Mouse (Mus musculus) adipocyte (in vitro differentiated cells): ENCODE measurements around the gene Dars2.

Experiments used
- DNase-seq: peaks from one replicate; pipeline ENCODE4 v3.0.0-alpha.2; 2016; ENCODE audit warnings: low spot score

The Dars2 gene

GRCm38 (mm10) chr1:161070352-161071271, at the start of gene Dars2, which contains the start of gene Cenpl:
Gene Dars2, minus strand, starts transcription at chr1:161070658.
Gene Cenpl, plus strand, starts transcription at chr1:161070713.
- peak; percentile 99 for DNase-seq

DNA sequence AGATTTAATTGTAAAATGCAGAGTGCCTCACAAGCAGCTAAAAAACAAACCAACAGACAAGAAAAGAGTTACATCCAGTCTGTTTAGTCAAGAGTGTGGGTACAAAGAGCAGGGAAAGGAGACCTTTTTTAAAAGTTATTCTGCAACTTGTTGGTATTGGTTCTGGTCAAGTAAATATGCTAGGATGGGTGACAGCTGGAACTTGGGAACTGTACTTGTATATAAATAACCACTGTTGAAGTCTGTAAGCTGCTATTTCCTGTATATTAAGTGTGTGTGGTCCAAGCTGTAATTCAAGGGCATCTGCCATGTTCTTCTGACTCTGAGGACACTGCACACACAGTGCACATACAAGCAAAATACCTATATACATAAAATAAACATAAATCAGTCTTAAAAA, 44.1 kb upstream of the Dars2 start:
- DNase-seq: no peak

DNA sequence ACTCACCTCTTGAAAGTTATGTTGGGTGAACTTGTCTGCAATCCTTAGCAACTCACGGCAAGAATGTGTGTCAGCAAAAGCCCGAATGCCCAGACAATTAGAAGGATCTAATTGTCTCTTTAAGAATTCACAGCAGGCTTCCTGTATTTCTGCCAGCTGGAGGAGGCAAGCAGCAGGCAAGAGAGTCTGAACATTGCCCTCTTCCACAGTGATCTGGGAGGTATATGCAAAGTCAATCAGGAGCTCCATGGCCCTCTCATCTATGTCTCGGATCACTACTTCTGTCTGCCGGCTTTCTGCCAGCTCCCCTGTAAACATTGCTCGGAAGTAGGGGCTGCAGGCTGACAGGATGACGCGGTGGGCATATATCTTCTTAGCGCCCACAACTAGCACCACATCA, 38.8 kb upstream of the Dars2 start:
- no peak for DNase-seq

- no peak for DNase-seq
These were observed 33.4 kb upstream of the Dars2 start for GRCm38 (mm10) chr1:161103842-161104241.

GRCm38 (mm10) chr1:161099721-161100405, 29.4 kb upstream of the Dars2 start:
- no peak for DNase-seq

GRCm38 (mm10) chr1:161077243-161077642, 6.8 kb upstream of the Dars2 start:
- DNase-seq: no peak

GRCm38 (mm10) chr1:161076238-161076637, 5.8 kb upstream of the Dars2 start:
- DNase-seq: no peak

DNA sequence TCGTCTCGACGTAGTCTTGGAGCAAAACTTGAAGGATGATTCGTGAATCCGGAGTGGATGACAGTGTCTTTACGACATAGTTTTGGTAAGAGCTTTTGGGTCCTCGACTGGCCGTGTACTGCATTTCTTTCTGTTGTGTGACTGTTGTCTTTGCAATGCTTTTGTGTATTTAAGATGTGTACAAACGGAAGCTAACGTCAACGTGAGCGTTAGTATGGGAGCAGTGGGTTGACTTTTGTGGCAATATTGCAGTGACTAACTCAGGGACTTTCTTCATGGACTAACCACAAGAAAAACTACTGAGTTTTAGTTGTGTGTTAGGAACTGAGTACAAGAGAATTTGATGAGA, 788 bp upstream of the Dars2 start:
- DNase-seq: no peak

DNA sequence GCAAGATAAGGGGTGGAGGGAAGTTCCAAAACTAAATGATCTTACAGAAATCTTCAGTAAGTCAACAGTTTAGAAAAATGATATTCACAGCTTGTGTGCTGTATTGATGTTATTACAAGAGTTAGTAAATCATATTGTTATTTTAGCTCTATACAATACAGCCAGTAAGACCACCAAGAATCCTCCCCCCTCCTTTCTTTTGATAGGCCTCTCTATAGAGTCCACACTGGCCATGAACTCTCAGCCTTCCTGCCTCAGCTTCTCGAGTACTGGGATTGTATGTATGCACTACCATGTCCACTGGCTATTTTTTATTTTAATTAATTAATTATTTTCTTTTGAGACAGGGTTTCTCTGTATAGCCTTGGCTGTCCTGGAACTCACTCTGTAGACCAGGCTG, 7.1 kb downstream of the Dars2 start:
- no peak for DNase-seq

DNA sequence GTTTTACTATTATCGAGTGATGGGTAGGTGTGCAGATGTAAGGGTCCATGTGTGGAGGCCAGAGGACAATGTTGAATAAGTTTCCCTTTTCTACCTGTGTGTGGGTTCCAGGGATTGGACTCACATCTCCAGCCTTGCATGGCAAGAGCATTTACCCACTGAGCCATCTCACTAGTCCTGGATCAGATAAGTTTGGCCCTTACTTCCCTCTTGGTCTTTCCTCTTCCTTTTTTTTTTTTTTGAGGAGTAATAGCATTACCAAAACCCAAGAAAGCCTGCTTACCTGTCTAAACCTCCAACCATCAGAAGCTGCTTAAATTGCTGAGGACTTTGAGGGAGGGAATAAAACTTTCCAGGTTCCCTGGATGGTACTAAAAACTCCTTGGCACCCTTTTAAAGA, 13.3 kb downstream of the Dars2 start:
- DNase-seq: no peak

- no peak for DNase-seq
These were observed 23.5 kb downstream of the Dars2 start for GRCm38 (mm10) chr1:161046972-161047371.

DNA sequence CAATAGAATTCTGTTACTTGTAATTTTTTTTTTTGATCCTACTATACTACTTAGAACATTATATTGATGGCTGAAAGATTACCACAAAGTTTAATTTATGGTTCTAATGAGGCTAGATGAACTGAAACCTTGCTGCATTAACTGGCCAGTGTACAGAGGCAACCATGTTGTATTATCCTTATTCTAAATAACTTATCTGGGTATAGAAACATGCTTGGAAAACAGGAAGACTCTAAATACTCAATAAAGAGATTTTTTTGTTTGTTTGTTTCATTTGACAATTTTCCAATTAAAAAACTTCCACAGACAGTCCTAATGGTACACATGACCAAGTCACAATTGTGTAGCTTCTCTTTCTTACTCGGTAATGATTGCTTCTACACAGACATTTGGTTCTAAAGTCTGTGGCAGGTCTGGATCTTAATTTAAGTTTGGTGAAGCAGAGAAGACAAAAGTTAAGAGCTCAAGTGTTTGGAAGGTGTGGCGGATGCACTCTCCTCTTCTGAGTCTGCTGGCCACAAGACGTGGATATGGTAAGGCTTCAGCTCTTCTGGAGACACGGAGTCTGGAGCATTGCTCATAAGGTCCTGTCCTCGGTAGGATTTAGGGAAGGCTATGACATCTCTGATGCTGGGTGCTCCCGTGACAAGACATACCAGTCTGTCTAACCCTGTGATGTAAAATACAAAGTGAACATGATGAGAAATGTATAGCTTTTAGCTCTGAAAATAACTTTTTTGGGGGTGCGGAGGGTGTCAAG, 29.0 kb downstream of the Dars2 start:
- DNase-seq: no peak

DNA sequence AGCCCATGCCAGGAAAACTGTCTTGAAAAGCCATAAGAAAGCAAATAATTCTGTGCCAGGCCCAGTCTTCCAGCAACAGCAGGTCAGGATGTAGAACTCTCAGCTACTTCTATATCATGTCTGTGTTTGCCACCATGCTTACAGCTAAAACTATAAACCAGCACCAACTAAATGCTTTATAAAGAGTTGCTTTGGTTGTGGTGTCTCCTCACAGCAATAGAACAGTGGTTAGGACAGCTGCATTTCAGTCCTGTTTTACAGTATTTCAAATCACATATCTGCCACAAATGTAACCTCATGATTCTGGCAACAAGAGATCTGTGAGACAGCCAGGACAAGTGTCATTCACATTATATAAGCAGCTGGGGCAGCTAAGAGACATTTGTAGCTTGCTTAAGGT, 29.6 kb downstream of the Dars2 start:
- peak; percentile 38 for DNase-seq

DNA sequence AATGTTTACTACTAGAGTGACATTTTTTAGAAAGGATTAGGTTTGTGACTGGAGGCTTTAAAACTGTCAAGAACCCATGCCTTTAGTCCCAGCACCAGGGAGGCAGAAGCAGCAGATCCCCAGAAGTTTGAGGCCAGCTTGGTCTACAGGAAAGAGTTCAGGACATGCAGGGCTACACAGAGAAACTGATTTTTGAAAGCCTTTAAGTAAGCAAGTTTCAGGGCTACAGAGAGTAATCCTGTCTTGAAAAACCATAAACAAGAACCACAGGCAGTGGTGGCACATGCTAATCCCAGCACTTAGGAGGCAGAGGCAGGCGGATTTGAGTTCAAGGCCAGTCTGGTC, 30.1 kb downstream of the Dars2 start:
- peak; percentile 22 for DNase-seq

DNA sequence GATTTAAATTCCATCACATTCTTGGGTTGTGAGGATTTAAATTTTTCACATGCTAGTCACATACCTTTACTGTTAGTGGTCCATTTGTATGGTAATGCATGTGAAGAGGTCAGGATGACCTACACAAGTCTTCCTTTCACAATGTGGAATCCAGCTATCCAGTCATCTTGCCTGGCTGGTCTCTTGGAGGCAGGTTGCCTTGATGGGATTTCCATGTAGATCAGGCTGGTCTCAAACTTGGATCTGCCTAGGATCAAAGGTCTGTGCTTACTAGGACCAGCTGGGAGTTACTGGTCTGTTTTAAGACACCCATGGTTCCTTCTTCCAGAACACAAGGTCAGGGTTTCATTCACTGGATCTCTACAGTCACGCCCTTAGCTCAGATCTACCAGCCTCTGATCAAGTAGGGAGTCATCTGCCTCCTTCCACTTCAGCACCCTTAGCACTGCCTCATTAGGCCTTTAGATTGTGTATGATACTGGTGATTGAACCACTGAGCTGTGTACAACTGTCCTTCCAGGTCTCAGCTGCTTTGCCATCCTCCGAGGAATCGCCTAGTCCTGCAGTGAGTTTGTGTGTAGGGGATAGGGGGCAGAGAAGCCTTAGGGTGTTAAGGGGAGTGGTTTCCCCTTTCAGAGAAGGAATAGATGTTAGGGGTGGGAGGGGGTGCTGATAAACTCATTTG, 30.6 kb downstream of the Dars2 start:
- no peak for DNase-seq

- no peak for DNase-seq
These were observed 31.3 kb downstream of the Dars2 start for GRCm38 (mm10) chr1:161038968-161039721.

DNA sequence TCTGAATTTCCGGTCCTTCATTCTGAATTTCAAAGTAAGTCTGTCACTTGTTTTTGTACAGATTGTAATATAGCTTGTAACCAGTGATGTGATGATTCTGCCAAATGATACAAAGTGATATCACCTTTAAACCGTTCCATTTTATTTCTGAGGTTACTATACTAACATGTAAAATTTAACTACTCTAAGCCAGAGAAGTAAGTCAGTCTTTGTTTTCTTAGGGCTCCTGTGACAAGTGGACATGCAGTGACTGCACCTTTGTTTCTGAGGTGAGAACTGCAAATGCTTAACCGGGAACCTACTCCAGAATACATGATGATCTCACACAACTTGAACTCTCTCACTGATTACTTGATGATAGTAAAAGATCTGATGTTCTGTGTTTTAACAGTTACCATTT, 32.5 kb downstream of the Dars2 start:
- no peak for DNase-seq

DNA sequence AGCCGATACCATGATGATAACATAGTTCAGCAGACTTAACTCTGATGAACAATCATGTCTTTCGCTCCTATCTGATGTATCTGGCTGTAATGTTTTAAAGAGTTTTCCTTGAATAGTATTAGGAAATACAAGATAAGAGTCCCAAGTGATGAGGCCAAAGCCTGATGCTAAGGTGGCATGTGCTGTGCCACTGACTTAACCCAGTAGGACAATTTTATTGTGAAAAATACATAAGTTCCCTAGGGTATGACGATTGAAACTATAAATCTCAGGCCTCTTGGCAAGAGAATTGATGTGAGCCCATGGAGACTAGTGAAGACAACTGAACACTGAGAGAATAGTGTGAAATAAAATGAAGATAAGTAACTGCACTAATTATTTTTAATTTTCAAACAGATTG, 32.9 kb downstream of the Dars2 start:
- DNase-seq: no peak

GRCm38 (mm10) chr1:161037026-161037425, 33.4 kb downstream of the Dars2 start:
- DNase-seq: no peak

DNA sequence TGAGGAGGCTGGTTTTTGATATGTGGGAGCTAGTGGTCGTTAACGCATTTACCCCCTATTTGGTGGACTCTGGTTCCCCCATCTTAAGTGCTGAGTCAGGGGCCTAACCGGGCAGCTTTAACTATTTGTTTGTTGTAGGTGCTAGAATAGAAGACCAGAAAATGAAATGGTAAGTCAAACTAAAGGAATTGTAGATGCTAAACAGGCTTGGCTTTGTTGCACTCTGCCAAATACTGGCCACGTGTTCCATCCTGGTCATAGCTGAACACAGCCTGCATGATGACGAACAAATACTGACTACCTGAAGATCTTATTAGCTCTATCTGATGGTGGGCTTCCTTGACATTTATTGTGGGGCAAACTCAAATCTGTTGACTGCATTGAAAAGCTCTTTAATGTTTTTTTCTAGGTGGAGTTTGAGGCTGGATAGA, 34.0 kb downstream of the Dars2 start:
- peak; percentile 36 for DNase-seq

- DNase-seq: peak; percentile 24
These were observed 34.6 kb downstream of the Dars2 start for GRCm38 (mm10) chr1:161035786-161036404.
